Mouse (Mus musculus) layer of hippocampus, adult 2 months (tissue): ENCODE measurements around the gene Nup153. TPM values are rescaled to one million over a fixed set of nuclear protein-coding genes. Genes with fewer than 3 reads are reported as not detected.

Source experiments
- DNase-seq, 2 experiments: peaks; one replicate each; pipeline ENCODE4 v3.0.0; 2022; ENCODE audit warnings: low spot score in 2 of 2
- H3K27ac ChIP-seq: fragments of 200-600 bp; 2 replicates; pipeline ENCODE4 v1.8.1; 2022
- H3K4me3 ChIP-seq: fragments of 200-600 bp; 2 replicates; pipeline ENCODE4 v1.8.1; 2022; ENCODE audit warnings: mild to moderate bottlenecking
- CTCF ChIP-seq: fragments of 200-600 bp; conservative IDR thresholded peaks from 2 replicates; pipeline ENCODE4 v1.8.1; 2022; ENCODE audit warnings: antibody characterized with exemption, mild to moderate bottlenecking, moderate library complexity
- total RNA-seq, 2 experiments: library from RNA; stranded (reverse); gene quantifications; 2 replicates each; pipeline ENCODE4 v1.2.3; 2021

Nup153 gene
- total RNA-seq, 2 experiments from 2014 or later, result 56.3 to 56.4 TPM

- TF ChIP-seq CTCF, result no peak
- Histone ChIP-seq H3K4me3 (no peak overlapping the region), H3K27ac (no peak overlapping the region)
- DNase-seq, result no peak
These were observed 83.6 kb downstream of the Nup153 start for GRCm38 (mm10) chr13:46644175-46644574.

- TF ChIP-seq CTCF, result peak; percentile 74
- H3K4me3 ChIP-seq, result no peak overlapping the region
- H3K27ac ChIP-seq, result no peak overlapping the region
- no peak for DNase-seq
These were observed 85.4 kb downstream of the Nup153 start for GRCm38 (mm10) chr13:46642318-46642717.

GRCm38 (mm10) chr13:46640608-46641468 is 86.9 kb downstream of the Nup153 start:
- H3K4me3 ChIP-seq, result no peak overlapping the region
- peak in 1 of 2 experiments; percentile 58 for DNase-seq
- H3K27ac ChIP-seq, result peak overlapping the region; percentile 46; the same call in 1 of the 2 replicates
- no peak for TF ChIP-seq CTCF

GRCm38 (mm10) chr13:46634133-46634488 is 93.6 kb downstream of the Nup153 start:
- H3K27ac ChIP-seq, result peak overlapping the region; percentile 88
- TF ChIP-seq CTCF, result no peak
- H3K4me3 ChIP-seq, result peak overlapping the region; percentile 7; the same call in 1 of the 2 replicates
- DNase-seq, result no peak

GRCm38 (mm10) chr13:46633320-46634132 is 94.2 kb downstream of the Nup153 start:
- peak; percentile 33 to 70 for DNase-seq
- TF ChIP-seq CTCF, result no peak
- H3K27ac ChIP-seq, result peak overlapping the region; percentile 88
- H3K4me3 ChIP-seq, result peak overlapping the region; percentile 7

GRCm38 (mm10) chr13:46632796-46633195 is 94.9 kb downstream of the Nup153 start:
- no peak for DNase-seq
- TF ChIP-seq CTCF, result no peak
- H3K4me3 ChIP-seq, result no peak overlapping the region
- peak overlapping the region; percentile 88 for H3K27ac ChIP-seq

Other genes with a start within 250 kb of the Nup153 start
- 100 to 1,000 TPM; 216 to 220 TPM for gene Cap2, start 226.1 kb downstream of the Nup153 start, total RNA-seq
- 10 to 100 TPM; 74.7 to 76.5 TPM for gene Fam8a1, start 58.4 kb downstream of the Nup153 start, total RNA-seq
- gene Kif13a, start 201.9 kb upstream of the Nup153 start, total RNA-seq, result 10 to 100 TPM; 20.9 to 21.7 TPM